Mouse (Mus musculus) embryonic facial prominence, embryonic 14.5 days (tissue): Measurements from ENCODE around the gene Gm10031. TPM values are rescaled to one million over a fixed set of nuclear protein-coding genes. Genes with fewer than 3 reads are reported as not detected.

Source experiments
- ATAC-seq: fragments of 200-750 bp; cut with Nextera tagmentation; 2 replicates; pipeline ENCODE4 v1.8.0; 2017; ENCODE audit warnings: low read depth, moderate number of reproducible peaks, moderate TSS enrichment
- DNase-seq: peaks from one replicate; pipeline ENCODE4 v3.0.0-alpha.2; 2015; ENCODE audit warnings: low spot score
- H3K27ac ChIP-seq: fragments of 300-500 bp; sonication (generic); replicated peaks from 2 replicates; pipeline ENCODE4 v1.5.1; 2014; ENCODE audit warnings: low read depth, mild to moderate bottlenecking, low read length, moderate library complexity
- H3K27me3 ChIP-seq: fragments of 300-500 bp; sonication (generic); replicated peaks from 2 replicates; pipeline ENCODE4 v1.6.1; 2014; ENCODE audit warnings: low read length; ENCODE audit not compliant: control insufficient read depth, insufficient read depth
- H3K36me3 ChIP-seq: fragments of 300-500 bp; sonication (generic); 2 replicates; pipeline ENCODE4 v1.6.1; 2014; ENCODE audit warnings: low read length, mixed read lengths; ENCODE audit not compliant: control insufficient read depth, insufficient read depth
- H3K4me1 ChIP-seq: fragments of 300-500 bp; sonication (generic); 2 replicates; pipeline ENCODE4 v1.6.1; 2014; ENCODE audit warnings: antibody characterized with exemption, low read length; ENCODE audit not compliant: control insufficient read depth, insufficient read depth
- H3K4me2 ChIP-seq: fragments of 300-500 bp; sonication (generic); 2 replicates; pipeline ENCODE4 v1.6.1; 2014; ENCODE audit warnings: low read depth, mild to moderate bottlenecking, low read length, moderate library complexity, mixed read lengths
- H3K4me3 ChIP-seq: fragments of 300-500 bp; sonication (generic); 2 replicates; pipeline ENCODE4 v1.5.1; 2014; ENCODE audit warnings: low read depth, mild to moderate bottlenecking, low read length
- H3K9ac ChIP-seq: fragments of 300-500 bp; sonication (generic); 2 replicates; pipeline ENCODE4 v1.6.1; 2014; ENCODE audit warnings: low read depth, mild to moderate bottlenecking, low read length, moderate library complexity, mixed read lengths
- H3K9me3 ChIP-seq: fragments of 300-500 bp; sonication (generic); 2 replicates; pipeline ENCODE4 v1.6.1; 2016; ENCODE audit warnings: low read length; ENCODE audit not compliant: control insufficient read depth
- WGBS: fragments of 180-500 bp; shearing (Covaris S2); extraction: QIAGEN DNeasy Blood & Tissue Kit; methylation state at CpG from one replicate; pipeline ENCODE4 v1.1.7; 2014; 5-methylcytosine and 5-hydroxymethylcytosine counted together
- polyA plus RNA-seq: library from polyadenylated mRNA; unstranded; fragments of >200 nt; fragmentation: Nextera tagmentation; extraction: Ambion mirVana; gene quantifications from 2 replicates; pipeline ENCODE4 v1.2.1, GENCODE M21; 2014

The Gm10031 gene
- polyA plus RNA-seq, 1 experiment from 2014 or later, result 0.57 TPM

DNA sequence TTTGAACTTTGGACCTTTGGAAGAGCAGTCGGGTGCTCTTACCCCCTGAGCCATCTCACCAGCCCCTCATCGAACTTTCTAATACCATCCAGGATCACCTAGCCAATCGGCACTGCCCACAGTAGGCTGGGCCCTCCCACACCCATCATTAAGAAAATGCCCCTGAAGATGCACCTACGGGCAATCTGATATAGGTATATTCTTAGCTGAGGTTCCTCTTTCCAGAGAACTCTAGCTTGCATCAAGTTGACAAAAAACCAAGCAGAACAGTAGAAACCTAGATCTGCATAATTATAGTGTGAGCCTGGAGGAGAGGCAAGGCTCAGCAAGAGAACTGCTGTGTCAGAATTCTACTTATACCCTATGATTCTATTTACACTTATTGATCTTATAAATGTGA lies 10.1 kb downstream of the Gm10031 start:
- Histone ChIP-seq H3K9me3 (no peaks in the 10 kb centered on the region), H3K4me2 (no peak overlapping the region), H3K9ac (no peak overlapping the region), H3K36me3 (no peaks in the 10 kb centered on the region), H3K27me3 (no peaks in the 10 kb centered on the region), H3K4me3 (no peak overlapping the region), H3K4me1 (no peaks in the 10 kb centered on the region), H3K27ac (no peak overlapping the region)
- no peak for ATAC-seq
- no peak for DNase-seq
- WGBS, result 84% methylated on average over 4 of the region's 4 CpGs

DNA sequence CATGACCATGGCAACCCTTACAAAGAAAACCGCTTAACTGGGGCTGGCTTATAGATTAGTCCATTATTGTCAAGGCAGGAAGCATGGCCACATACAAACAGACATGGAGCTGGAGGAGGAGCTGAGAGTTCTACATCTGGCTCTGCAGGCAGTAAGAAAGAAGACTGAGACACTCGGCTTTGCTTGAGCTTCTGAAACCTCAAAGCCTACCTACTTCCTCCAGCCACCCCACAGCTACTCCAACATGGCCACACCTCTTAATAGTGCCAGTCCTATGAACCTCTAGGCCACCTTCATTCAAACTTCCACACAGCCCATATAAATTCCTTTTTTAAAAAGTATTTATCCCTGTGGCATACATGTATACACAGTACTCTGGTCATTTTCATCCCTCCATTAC lies 13.2 kb downstream of the Gm10031 start:
- no peaks in the 10 kb centered on the region for H3K36me3 ChIP-seq
- no peak overlapping the region for H3K27ac ChIP-seq
- no peak overlapping the region for H3K9ac ChIP-seq
- no peaks in the 10 kb centered on the region for H3K27me3 ChIP-seq
- WGBS, result 75% methylated on average over 2 of the region's 2 CpGs
- no peaks in the 10 kb centered on the region for H3K9me3 ChIP-seq
- H3K4me1 ChIP-seq, result no peaks in the 10 kb centered on the region
- DNase-seq, result no peak
- H3K4me3 ChIP-seq, result no peak overlapping the region
- H3K4me2 ChIP-seq, result no peak overlapping the region
- ATAC-seq, result no peak

DNA sequence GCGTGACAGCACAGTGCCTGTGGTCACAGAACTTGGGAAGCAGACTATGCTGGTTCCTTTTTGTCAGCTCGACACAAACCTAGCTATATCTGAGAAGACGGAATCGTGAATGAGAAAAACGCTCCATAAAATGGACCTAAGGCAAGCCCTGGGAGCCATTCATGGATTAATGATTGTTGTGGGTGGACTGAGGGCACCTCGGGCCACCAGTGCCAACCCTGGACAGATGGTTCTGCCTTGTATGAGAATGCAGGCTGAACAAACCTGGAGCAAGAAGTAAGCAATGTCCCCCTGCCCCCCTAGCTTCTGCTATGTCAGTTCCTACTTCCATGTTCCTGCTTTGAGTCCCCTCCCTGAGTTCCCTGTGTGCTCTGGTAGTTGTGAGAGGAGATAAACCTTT lies 13.9 kb downstream of the Gm10031 start:
- Histone ChIP-seq H3K9me3 (no peaks in the 10 kb centered on the region), H3K4me1 (no peaks in the 10 kb centered on the region), H3K4me3 (no peak overlapping the region), H3K9ac (no peak overlapping the region), H3K36me3 (no peaks in the 10 kb centered on the region), H3K27me3 (no peaks in the 10 kb centered on the region), H3K27ac (no peak overlapping the region), H3K4me2 (no peak overlapping the region)
- no peak for ATAC-seq
- WGBS, result 84% methylated on average over 6 of the region's 6 CpGs
- no peak for DNase-seq

DNA sequence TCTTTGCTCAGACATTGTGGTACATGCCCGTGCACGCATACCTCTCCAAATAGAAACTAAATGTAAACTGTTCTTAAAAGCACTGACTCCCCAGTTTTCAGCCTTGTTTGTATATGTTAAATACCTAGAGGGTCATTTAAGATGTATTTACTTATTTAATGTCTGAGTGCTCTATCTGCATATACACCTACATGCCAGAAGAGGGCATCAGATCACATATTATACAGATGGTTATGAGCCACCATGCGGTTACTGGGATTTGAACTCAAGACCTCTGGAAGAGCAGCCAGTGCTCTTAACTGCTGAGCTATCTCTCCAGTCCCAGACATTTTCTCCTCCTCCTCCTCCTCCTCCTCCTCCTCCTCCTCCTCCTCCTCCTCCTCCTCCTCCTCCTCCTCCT lies 14.6 kb downstream of the Gm10031 start:
- no peak for DNase-seq

DNA sequence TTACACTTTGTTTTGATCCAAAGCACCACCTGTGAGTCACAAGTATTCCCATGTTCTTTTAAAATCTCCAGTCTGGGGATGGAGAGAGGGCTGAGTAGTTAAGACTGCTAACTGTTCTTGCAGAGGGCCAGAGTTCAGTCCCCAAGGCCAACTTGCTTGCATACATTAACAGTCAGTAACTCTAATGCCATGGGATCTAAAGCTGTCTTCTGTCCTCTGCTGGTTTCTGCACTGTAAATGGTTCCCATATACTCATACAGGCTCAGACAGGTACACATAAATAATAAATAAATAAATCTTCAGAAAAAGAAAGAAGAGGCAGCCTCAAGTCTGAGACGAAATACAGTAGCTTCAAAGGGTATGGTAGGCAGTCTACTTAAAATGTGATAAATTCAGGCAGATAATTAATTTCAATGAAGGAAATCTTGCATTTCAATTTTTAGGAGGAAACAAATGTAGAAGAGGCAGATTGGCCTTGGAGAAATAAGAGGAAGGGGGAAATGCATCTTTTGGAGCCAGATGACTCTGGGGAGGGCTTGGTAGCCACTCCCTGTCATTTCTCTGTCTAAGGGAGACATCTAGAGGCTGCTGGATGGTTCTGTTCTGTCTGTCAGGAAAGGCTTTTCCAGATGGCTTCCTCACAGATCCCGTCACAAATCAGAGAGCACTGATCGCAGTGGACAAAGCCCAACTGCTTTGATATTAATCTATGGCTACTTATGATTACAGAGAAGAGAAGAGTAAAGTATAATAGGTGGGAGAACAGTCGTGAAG lies 16.2 kb downstream of the Gm10031 start:
- Histone ChIP-seq H3K9ac (no peak overlapping the region), H3K4me2 (no peak overlapping the region), H3K9me3 (no peaks in the 10 kb centered on the region), H3K27me3 (no peaks in the 10 kb centered on the region), H3K4me3 (no peak overlapping the region), H3K4me1 (no peaks in the 10 kb centered on the region), H3K27ac (no peak overlapping the region), H3K36me3 (no peaks in the 10 kb centered on the region)
- peak; percentile 64 for DNase-seq
- WGBS, result 44% methylated on average over 4 of the region's 4 CpGs
- ATAC-seq, result peak; percentile 63; the same call in 1 of the 2 replicates

More for the DNA sequence above, 14.6 kb downstream of the Gm10031 start:
- 84% methylated on average over 3 of the region's 3 CpGs for WGBS
- H3K4me2 ChIP-seq, result no peak overlapping the region
- no peak for ATAC-seq
- H3K27me3 ChIP-seq, result no peaks in the 10 kb centered on the region
- no peak overlapping the region for H3K27ac ChIP-seq
- no peaks in the 10 kb centered on the region for H3K4me1 ChIP-seq
- no peaks in the 10 kb centered on the region for H3K36me3 ChIP-seq
- no peaks in the 10 kb centered on the region for H3K9me3 ChIP-seq
- no peak overlapping the region for H3K9ac ChIP-seq
- no peak overlapping the region for H3K4me3 ChIP-seq

DNA sequence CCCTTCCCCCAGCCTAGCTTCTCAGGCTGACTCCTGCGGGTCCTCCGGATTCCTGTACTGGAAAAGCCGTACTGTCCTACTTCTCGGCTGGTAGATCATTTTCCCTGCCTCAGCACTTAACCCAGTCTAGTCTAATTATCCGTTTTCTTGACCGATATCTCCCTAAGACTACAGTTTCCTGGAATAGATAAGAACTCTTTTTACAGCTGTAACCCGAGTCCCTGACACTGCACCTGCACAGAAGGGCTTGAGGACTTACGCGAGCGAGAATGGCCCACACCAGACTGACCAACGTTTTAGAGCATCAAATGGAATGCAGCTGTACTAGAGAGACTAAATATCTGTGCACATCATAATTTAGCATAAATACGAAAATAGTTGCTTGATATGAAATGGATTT lies 20.2 kb downstream of the Gm10031 start:
- 0 out of 2 replicates have a peak overlapping the region, but pooled peaks have one; percentile 10 for H3K4me2 ChIP-seq
- WGBS, result 25% methylated on average over 12 of the region's 12 CpGs
- DNase-seq, result no peak
- no peaks in the 10 kb centered on the region for H3K4me1 ChIP-seq
- H3K36me3 ChIP-seq, result no peaks in the 10 kb centered on the region
- no peak for ATAC-seq
- no peak overlapping the region for H3K27ac ChIP-seq
- H3K9ac ChIP-seq, result no peak overlapping the region
- H3K4me3 ChIP-seq, result no peak overlapping the region
- no peaks in the 10 kb centered on the region for H3K9me3 ChIP-seq
- no peaks in the 10 kb centered on the region for H3K27me3 ChIP-seq

DNA sequence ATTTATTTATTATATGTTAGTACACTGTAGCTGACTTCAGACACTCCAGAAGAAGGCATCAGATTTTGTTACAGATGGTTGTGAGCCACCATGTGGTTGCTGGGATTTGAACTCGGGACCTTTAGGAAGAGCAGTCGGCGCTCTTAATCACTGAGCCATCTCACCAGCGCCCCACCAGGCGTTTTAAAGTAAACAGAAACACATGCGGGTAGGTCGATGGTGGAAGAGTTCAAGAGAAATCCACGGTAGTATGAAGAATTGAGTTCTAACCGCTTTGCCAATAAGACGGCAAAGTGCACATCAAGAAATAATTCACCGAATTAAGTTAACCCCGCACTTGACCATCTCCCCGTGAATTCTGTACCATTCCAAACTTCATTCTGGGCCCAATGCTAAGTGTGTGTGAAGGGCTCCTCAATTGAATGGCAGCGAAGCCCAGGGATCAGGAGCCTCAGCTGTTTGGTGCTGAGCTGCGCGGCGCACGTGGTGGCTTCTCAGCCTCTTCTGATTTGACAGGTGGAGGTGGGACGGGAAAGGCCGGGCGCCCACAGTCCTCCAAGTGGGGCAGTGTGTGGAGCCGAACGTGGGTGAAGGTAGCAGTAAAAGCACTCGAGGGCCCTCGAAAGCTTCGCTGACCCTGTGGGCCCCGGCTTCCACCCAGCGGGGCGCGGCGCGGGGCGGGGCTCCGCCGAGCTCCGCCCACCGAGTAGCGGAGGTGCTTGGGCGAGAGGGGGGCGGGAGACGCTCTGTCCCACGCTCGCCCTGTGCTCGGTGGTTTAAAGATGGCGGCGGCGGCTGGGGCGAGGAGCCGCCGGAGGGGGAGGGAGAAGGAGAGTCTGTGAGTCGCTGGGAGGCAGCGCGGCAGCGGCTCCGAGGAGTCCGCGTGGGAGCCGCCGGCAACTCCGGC lies 34.5 kb downstream of the Gm10031 start, which contains the start of gene Abl2:
Gene Abl2 (plus strand): TSS at position 763 of the 907 bp plus-strand sequence.
- peak; percentile 95 for DNase-seq
- H3K9ac ChIP-seq, result peak within 1 kb of the TSS; percentile 98
- no peaks in the 10 kb centered on the region for H3K27me3 ChIP-seq
- H3K36me3 ChIP-seq, result no peaks in the 10 kb centered on the region
- ATAC-seq, result peak; percentile 97
- WGBS, result 11% methylated on average over 37 of the region's 60 CpGs
- no peaks in the 10 kb centered on the region for H3K9me3 ChIP-seq
- H3K4me3 ChIP-seq, result peak within 1 kb of the TSS; percentile 100
- H3K4me2 ChIP-seq, result peak within 1 kb of the TSS; percentile 62
- H3K4me1 ChIP-seq, result peaks cover 9% of the 10 kb centered on the region
- peak within 1 kb of the TSS; percentile 92 for H3K27ac ChIP-seq

DNA sequence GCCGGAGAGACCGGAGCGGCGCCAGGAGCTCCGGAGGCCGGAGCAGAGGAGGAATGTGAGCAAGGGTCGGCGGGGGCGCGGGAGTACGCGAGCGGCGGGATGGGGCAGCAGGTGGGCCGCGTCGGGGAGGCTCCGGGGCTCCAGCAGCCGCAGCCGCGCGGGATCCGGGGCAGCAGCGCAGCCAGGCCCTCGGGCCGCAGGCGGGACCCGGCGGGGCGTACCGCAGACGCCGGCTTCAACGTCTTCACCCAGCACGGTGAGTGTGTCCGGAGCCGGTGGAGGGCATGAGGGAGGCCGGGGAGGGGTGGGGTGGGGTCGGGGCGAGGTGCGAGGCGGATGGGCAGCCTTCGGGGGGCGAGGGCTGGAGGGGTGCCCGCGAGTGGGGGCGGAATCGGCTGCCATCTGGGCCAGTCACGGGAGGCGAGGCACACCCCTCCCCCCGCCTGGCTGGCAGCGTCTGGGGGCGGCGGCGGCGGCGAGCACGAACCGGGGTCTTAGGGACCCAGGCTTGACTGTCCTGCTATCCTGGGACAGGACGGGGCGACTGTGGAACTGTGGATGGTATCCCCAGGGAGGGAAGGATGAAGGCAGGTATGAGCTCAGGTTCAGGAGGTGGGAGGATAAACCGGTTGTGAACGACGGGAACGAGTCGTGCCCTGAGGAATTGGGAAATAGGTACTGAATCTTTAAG lies 35.3 kb downstream of the Gm10031 start:
- no peaks in the 10 kb centered on the region for H3K36me3 ChIP-seq
- peak overlapping the region; percentile 98 for H3K9ac ChIP-seq
- whole genome bisulfite sequencing, result 1% methylated on average over 16 of the region's 66 CpGs
- DNase-seq (peak; percentile 40), ATAC-seq (peak; percentile 60)
- H3K9me3 ChIP-seq, result no peaks in the 10 kb centered on the region
- no peaks in the 10 kb centered on the region for H3K27me3 ChIP-seq
- peak overlapping the region; percentile 62 for H3K4me2 ChIP-seq
- H3K4me1 ChIP-seq, result peaks cover 9% of the 10 kb centered on the region
- H3K27ac ChIP-seq, result peak overlapping the region; percentile 92
- H3K4me3 ChIP-seq, result peak overlapping the region; percentile 100
